Mouse (Mus musculus) inflammation-experienced regulatory T-cells (primary cell): ENCODE data around the gene Tescl. TPM values are rescaled to one million over a fixed set of nuclear protein-coding genes. Genes with fewer than 3 reads are reported as not detected.

Experiments
- polyA plus RNA-seq, 2 experiments: library from polyadenylated mRNA; unstranded; fragments of 100-300 nt; shearing (Covaris generic); gene quantifications; one replicate each; pipeline ENCODE4 v1.2.1; 2017

Gene Tescl
- not detected for polyA plus RNA-seq

DNA sequence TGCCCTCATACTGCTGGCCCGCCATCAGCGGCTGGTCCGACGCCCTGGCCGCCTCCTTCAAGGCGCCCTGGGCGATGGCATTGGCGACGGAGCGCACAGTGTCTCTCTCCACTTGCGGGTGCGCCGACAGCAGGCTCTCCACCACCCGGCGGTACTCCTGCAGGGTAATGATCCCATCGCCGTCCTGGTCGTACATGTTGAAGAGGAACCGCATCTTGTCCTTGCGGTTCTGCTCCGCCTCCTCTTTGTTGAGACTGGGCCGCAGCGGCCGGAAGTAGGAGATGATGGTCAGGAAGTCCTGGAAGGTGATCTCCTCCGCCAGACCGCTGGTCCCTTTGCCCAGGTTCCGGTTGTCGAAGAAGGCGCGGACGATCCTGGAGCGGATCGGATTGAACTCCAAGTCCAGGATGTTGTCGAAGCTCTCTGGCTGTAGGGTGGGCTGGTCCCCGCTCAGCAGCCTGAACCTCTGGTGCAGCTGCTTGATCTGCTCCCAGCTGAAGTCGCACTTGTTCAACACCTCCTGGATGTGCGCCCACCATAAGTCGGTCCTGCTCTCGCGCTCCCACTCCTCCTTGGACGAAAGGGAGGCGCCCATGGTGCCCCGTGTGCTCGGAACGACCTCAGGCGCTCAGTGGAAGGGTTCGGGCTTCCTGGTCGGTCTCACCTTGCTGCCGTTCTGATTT lies at the start of gene Tescl:
Gene Tescl (minus strand): TSS at position 633 of the 683 bp plus-strand sequence.

GRCm38 (mm10) chr7:24369731-24370541 lies 36.2 kb upstream of the Tescl start, which contains the start of gene Kcnn4:
Kcnn4 (plus strand) TSS chr7:24370263.

DNA sequence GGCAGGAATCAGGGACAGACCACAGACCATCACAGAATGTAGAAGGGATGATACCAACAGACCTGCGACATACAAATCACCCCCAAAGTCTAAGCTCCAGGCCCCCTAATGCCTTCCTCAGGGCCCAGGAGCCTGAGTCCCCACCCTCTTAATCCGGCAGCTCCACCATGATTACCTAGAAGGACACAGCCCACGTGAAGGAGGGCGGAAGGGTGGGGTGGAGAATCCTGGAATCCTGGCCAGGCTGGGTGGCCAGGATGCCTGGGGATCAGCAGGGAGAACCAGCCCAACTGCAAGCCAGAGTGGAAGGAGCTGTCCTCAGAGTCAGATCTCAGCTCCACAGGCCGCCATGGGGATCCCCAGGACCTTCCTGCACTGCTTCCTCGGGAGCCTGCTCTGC lies 15.2 kb upstream of the Tescl start, which contains the start of gene Lypd5:
Gene Lypd5 (plus strand): TSS at position 301 of the 400 bp plus-strand sequence.

DNA sequence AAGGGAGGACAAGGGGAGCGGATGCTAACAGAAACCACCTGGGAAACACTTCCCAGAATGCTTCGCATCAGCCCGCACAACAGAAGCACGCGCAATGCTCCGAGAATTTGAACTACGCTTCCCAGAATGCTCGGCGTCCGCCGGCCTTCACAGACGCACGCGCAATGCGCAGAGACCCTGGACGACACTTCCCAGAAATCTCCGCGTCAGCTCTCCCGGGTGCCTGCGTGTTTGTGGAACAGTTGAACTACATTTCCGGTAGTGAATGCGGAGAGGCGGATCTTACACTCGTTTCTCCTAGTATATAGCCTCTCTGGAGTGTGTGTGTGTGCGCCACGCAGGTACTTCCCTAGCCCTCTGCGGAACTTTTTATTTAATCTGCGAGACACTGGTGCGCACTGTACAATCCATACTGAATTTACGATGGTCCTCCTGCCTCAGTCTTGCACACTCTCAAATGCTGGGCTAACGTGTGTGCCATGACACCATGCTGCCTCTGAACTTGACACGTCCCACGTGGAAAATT lies 17.1 kb downstream of the Tescl start, which contains the start of gene Zfp94:
Gene Zfp94 (minus strand): TSS at position 100 of the 526 bp plus-strand sequence.

DNA sequence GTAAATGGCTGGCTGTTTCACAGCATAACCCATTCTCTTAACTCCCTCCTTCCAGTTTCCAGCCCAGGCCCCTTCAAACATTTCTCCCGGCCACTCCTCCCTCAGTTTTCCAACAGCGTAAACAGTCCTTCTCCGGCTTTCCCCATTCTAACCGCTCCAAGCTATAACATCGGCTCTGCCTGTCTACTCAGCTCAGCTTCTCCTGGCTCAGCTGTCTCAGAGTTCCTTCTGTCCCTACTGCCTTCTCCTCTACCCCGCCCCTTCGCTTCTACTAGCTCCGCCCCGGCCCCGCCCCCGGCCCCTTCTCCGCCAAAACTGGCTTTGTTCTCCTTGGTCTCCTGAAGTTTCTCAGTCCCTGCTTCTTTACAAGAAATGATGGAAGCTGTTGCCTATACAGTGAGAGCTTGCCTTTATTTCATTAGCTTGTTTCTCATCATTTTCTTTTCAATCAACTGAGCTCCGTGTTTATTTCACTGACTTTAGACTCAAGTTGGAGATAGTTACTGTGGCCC lies 32.9 kb downstream of the Tescl start, which contains the start of gene Zfp61:
Gene Zfp61 (minus strand): TSS at position 462 of the 512 bp plus-strand sequence.

Other genes with a start within 250 kb of the Tescl start
- gene Zfp112, start 221.6 kb downstream of the Tescl start, polyA plus RNA-seq = under 1 TPM; 0.60 to 0.88 TPM
- gene Zfp235, start 199.8 kb downstream of the Tescl start, polyA plus RNA-seq = 10 to 100 TPM; 13.4 to 18.2 TPM
- gene Zfp114, start 158.9 kb downstream of the Tescl start, polyA plus RNA-seq = 1 to 10 TPM in 1 of 2 experiments, under 1 TPM in 1; 0.78 to 1.6 TPM
- 1 to 10 TPM in 1 of 2 experiments, under 1 TPM in 1; 0.80 to 3.0 TPM for gene Zfp111, start 122.5 kb downstream of the Tescl start, polyA plus RNA-seq
- 1 to 10 TPM; 5.5 to 5.8 TPM for gene Zfp109, start 96.4 kb downstream of the Tescl start, polyA plus RNA-seq
- under 1 TPM; 0.43 to 0.93 TPM for gene Zfp108, start 79.1 kb downstream of the Tescl start, polyA plus RNA-seq
- gene Zfp93, start 63.5 kb downstream of the Tescl start, polyA plus RNA-seq = 1 to 10 TPM; 2.7 to 4.1 TPM
- gene Zfp61, start 32.7 kb downstream of the Tescl start, polyA plus RNA-seq = 10 to 100 TPM; 20.2 to 27.5 TPM
- 10 to 100 TPM; 17.0 to 17.9 TPM for gene Zfp94, start 17.3 kb downstream of the Tescl start, polyA plus RNA-seq
- gene Lypd5, start 15.3 kb upstream of the Tescl start, polyA plus RNA-seq = 1 to 10 TPM in 1 of 2 experiments, under 1 TPM in 1; 0.11 to 2.3 TPM
- 100 to 1,000 TPM; 350 to 423 TPM for gene Kcnn4, start 36.3 kb upstream of the Tescl start, polyA plus RNA-seq
- 10 to 100 TPM; 51.5 to 80.1 TPM for gene Smg9, start 65.7 kb upstream of the Tescl start, polyA plus RNA-seq
- gene Irgc1, start 118.4 kb upstream of the Tescl start, polyA plus RNA-seq = under 1 TPM in 1 of 2 experiments, not detected in 1; 0.45 TPM
- gene Plaur, start 128.5 kb upstream of the Tescl start, polyA plus RNA-seq = 1 to 10 TPM in 1 of 2 experiments, under 1 TPM in 1; 0.65 to 3.3 TPM
- gene Cadm4, start 148.1 kb upstream of the Tescl start, polyA plus RNA-seq = under 1 TPM; 0.42 to 0.82 TPM
- gene Zfp428, start 173.1 kb upstream of the Tescl start, polyA plus RNA-seq = 1 to 10 TPM; 1.0 to 1.5 TPM
- 1 to 10 TPM in 1 of 2 experiments, not detected in 1; 1.1 TPM for gene AC161166.1, start 178.5 kb upstream of the Tescl start, polyA plus RNA-seq
- 1 to 10 TPM; 3.9 to 6.5 TPM for gene Irgq, start 196.8 kb upstream of the Tescl start, polyA plus RNA-seq
- gene Pinlyp, start 212.2 kb upstream of the Tescl start, polyA plus RNA-seq = not detected
- 10 to 100 TPM; 60.5 to 60.6 TPM for gene Xrcc1, start 212.4 kb upstream of the Tescl start, polyA plus RNA-seq